In genomic region chr5:121420721-121421120, GRCm38 (mm10) we compare ENCODE assay signal across 12 mouse cellular contexts.
"Had no signal": no experiment of that assay in that cellular context is flagged by ENCODE, and none has a peak within 500 bp of the region (broad histone marks: within the 10 kb centered on the region; RNA-seq: fewer than 3 reads in every experiment).

No protein-coding gene starts in this region.

- DNase-seq: retina, postnatal 1 day; right cerebral cortex, adult 18-20 months; right cerebral cortex, postnatal 14 days; right cerebral cortex, postnatal 25 days; right cerebral cortex, postnatal 4 days; spleen, adult 18-20 months; thymus, adult 18-20 months; thymus, adult 2 months; thymus, postnatal 14 days; thymus, postnatal 25 days; thymus, postnatal 36 days; thymus, postnatal 4 days had no signal
